Mouse (Mus musculus): ENCODE measurements at regions not wholly inside any gene's neighbourhood (a gene's known extent, or its start where the extent isn't known, plus 50 kb on each side); places are given as distances from the start of the nearest gene placed in this dataset.

GRCm38 (mm10) chr7:72601933-72602332, 295.5 kb upstream of the Mctp2 start:
- Histone ChIP-seq H3K4me3 (ENCODE audit: low read depth, low read length) (no peak overlapping the region), H3K36me3 (ENCODE audit: insufficient read depth) (no peaks in the 10 kb centered on the region), H3K27ac (ENCODE audit: low read depth) (no peak overlapping the region), H3K4me2 (no peak overlapping the region), H3K9me3 (ENCODE audit: low read depth, low read length) (no peaks in the 10 kb centered on the region), H3K9ac (no peak overlapping the region), H3K27me3 (ENCODE audit: insufficient read depth, low read length) (no peaks in the 10 kb centered on the region), H3K4me1 (ENCODE audit: insufficient read depth) (no peaks in the 10 kb centered on the region)
- 89% methylated on average over 8 of the region's 8 CpGs for WGBS
- TF ChIP-seq CTCF (IDR thresholded peaks at IDR 0.05; ENCODE audit: low read depth), result no peak
- DNase-seq, result no peak
- ATAC-seq (ENCODE audit: insufficient read depth), result no peak

DNA sequence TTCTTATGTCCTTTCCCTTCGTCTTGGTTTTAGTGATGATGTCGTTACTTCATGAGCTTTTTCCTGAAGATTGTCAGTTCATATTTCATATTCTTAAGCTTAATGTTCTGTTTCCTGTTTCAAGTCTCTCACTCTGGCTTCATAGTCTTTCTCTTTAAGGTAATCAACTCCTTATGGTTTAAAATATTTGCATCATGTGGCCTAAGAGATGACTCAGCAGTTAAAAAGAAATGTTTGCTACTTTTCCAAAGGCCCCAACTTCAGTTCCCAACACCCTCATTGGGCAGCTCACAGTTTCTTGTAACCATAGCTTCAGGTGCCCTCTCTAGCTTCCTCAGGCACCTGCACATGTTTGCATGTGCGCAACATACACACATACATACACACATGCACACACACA, 303.4 kb upstream of the Mctp2 start:
- Histone ChIP-seq H3K27me3 (ENCODE audit: insufficient read depth, low read length) (no peaks in the 10 kb centered on the region), H3K9ac (no peak overlapping the region), H3K9me3 (ENCODE audit: low read depth, low read length) (no peaks in the 10 kb centered on the region), H3K4me3 (ENCODE audit: low read depth, low read length) (no peak overlapping the region), H3K27ac (ENCODE audit: low read depth) (no peak overlapping the region), H3K4me1 (ENCODE audit: insufficient read depth) (no peaks in the 10 kb centered on the region), H3K4me2 (no peak overlapping the region), H3K36me3 (ENCODE audit: insufficient read depth) (no peaks in the 10 kb centered on the region)
- TF ChIP-seq CTCF (IDR thresholded peaks at IDR 0.05; ENCODE audit: low read depth), result no peak
- WGBS, result 61% methylated on average over 3 of the region's 3 CpGs
- ATAC-seq (ENCODE audit: insufficient read depth) (no peak), DNase-seq (no peak)

DNA sequence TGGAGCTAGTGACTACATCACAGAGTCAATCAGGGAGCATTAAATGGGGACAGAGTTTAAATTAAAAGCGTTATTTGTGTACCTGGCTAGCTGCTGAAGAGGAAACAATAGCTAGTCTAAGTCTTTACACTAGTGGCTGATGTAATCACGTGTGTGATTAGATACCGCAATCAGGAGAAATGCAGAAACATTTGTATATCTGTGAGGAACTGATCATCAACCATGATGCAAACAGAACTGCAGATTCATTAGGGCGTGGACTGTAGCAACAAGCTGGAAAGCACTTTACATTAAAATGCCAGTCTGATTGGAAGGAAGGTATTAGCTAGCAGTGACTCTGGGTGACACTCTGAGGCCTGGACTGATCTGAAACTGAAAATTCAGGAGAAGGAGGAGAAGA, 308.8 kb upstream of the Mctp2 start:
- ATAC-seq (ENCODE audit: insufficient read depth) (no peak), DNase-seq (no peak)
- no peak overlapping the region for H3K9ac ChIP-seq
- WGBS, result 78% methylated on average over 4 of the region's 4 CpGs
- no peak overlapping the region for H3K4me2 ChIP-seq
- H3K27ac ChIP-seq (ENCODE audit: low read depth), result no peak overlapping the region
- H3K36me3 ChIP-seq (ENCODE audit: insufficient read depth), result no peaks in the 10 kb centered on the region
- H3K4me1 ChIP-seq (ENCODE audit: insufficient read depth), result no peaks in the 10 kb centered on the region
- no peaks in the 10 kb centered on the region for H3K9me3 ChIP-seq (ENCODE audit: low read depth, low read length)
- no peak overlapping the region for H3K4me3 ChIP-seq (ENCODE audit: low read depth, low read length)
- TF ChIP-seq CTCF (IDR thresholded peaks at IDR 0.05; ENCODE audit: low read depth), result no peak
- no peaks in the 10 kb centered on the region for H3K27me3 ChIP-seq (ENCODE audit: insufficient read depth, low read length)

DNA sequence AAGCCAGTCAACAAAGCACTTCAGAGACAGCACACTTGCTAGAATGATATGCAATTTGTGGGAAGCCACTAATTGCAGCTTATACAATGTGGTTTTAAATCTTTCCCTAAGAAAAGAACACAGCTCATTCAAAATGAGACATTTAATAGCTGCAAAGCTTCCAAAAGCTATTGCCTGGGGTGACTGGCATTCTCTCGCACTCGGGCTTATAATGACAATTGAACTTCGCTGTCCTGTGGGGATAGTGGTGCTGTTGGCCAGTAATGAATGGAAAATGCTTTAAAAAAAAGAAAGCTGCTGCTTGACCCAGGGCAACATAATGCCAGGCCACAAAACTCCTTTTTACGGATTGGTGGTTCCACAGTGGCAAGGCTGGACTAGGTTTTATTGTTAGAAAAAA, 321.0 kb upstream of the Mctp2 start:
- H3K4me2 ChIP-seq, result no peak overlapping the region
- H3K9me3 ChIP-seq (ENCODE audit: low read depth, low read length), result no peaks in the 10 kb centered on the region; the same call in 1 of the 2 replicates
- 92% methylated on average over 4 of the region's 4 CpGs for WGBS
- no peak overlapping the region for H3K9ac ChIP-seq
- DNase-seq, result no peak
- no peaks in the 10 kb centered on the region for H3K27me3 ChIP-seq (ENCODE audit: insufficient read depth, low read length)
- TF ChIP-seq CTCF (IDR thresholded peaks at IDR 0.05; ENCODE audit: low read depth), result no peak
- H3K4me3 ChIP-seq (ENCODE audit: low read depth, low read length), result no peak overlapping the region
- H3K27ac ChIP-seq (ENCODE audit: low read depth), result no peak overlapping the region
- no peaks in the 10 kb centered on the region for H3K4me1 ChIP-seq (ENCODE audit: insufficient read depth)
- ATAC-seq (ENCODE audit: insufficient read depth), result no peak
- no peaks in the 10 kb centered on the region for H3K36me3 ChIP-seq (ENCODE audit: insufficient read depth)

GRCm38 (mm10) chr7:72639566-72639965, 333.2 kb upstream of the Mctp2 start:
- Histone ChIP-seq H3K9ac (no peak overlapping the region), H3K4me1 (ENCODE audit: insufficient read depth) (no peaks in the 10 kb centered on the region), H3K9me3 (ENCODE audit: low read depth, low read length) (no peaks in the 10 kb centered on the region), H3K4me2 (no peak overlapping the region), H3K27ac (ENCODE audit: low read depth) (no peak overlapping the region), H3K4me3 (ENCODE audit: low read depth, low read length) (no peak overlapping the region), H3K27me3 (ENCODE audit: insufficient read depth, low read length) (no peaks in the 10 kb centered on the region), H3K36me3 (ENCODE audit: insufficient read depth) (no peaks in the 10 kb centered on the region)
- 80% methylated on average over 2 of the region's 2 CpGs for WGBS
- TF ChIP-seq CTCF (IDR thresholded peaks at IDR 0.05; ENCODE audit: low read depth), result no peak
- ATAC-seq (ENCODE audit: insufficient read depth) (no peak), DNase-seq (no peak)

- DNase-seq, result no peak
- H3K27ac ChIP-seq (ENCODE audit: low read depth), result no peak overlapping the region
- TF ChIP-seq CTCF (IDR thresholded peaks at IDR 0.05; ENCODE audit: low read depth), result no peak
- H3K4me2 ChIP-seq, result no peak overlapping the region
- H3K36me3 ChIP-seq (ENCODE audit: insufficient read depth), result no peaks in the 10 kb centered on the region
- H3K9me3 ChIP-seq (ENCODE audit: low read depth, low read length), result no peaks in the 10 kb centered on the region
- H3K4me3 ChIP-seq (ENCODE audit: low read depth, low read length), result no peak overlapping the region
- H3K27me3 ChIP-seq (ENCODE audit: insufficient read depth, low read length), result no peaks in the 10 kb centered on the region
- WGBS, result 68% methylated on average over 6 of the region's 6 CpGs
- no peak overlapping the region for H3K9ac ChIP-seq
- H3K4me1 ChIP-seq (ENCODE audit: insufficient read depth), result no peaks in the 10 kb centered on the region
- ATAC-seq (ENCODE audit: insufficient read depth), result no peak
Measured at GRCm38 (mm10) chr7:72675018-72675417, 368.6 kb upstream of the Mctp2 start.

DNA sequence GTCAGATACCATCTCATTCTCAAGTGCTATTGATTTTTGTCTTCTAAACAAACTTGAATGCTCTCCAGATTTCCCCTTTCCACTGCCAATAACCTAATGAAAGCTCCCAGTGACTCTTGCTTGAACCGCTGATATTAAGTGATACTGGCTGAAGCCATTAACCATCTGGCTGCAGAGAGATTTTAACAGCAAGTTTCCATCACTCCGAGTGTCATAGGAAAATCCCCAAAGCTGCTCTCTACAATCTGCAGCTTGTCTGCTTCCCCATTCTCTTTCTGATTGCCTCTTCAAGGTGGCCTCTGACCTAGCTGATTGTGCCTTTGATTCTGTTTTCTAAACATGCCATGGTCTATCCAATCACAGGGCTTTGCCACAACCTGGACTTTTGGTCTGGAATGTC, 379.4 kb upstream of the Mctp2 start:
- TF ChIP-seq CTCF (IDR thresholded peaks at IDR 0.05; ENCODE audit: low read depth), result no peak
- WGBS, result 16% methylated on average over 2 of the region's 2 CpGs
- no peaks in the 10 kb centered on the region for H3K36me3 ChIP-seq (ENCODE audit: insufficient read depth)
- no peak overlapping the region for H3K27ac ChIP-seq (ENCODE audit: low read depth)
- no peaks in the 10 kb centered on the region for H3K27me3 ChIP-seq (ENCODE audit: insufficient read depth, low read length)
- H3K4me3 ChIP-seq (ENCODE audit: low read depth, low read length), result no peak overlapping the region
- H3K4me1 ChIP-seq (ENCODE audit: insufficient read depth), result peaks cover 5% of the 10 kb centered on the region; the same call in 1 of the 2 replicates
- H3K9me3 ChIP-seq (ENCODE audit: low read depth, low read length), result no peaks in the 10 kb centered on the region
- DNase-seq (peak; percentile 81), ATAC-seq (ENCODE audit: insufficient read depth) (peak; percentile 81)
- H3K4me2 ChIP-seq, result no peak overlapping the region
- H3K9ac ChIP-seq, result no peak overlapping the region

DNA sequence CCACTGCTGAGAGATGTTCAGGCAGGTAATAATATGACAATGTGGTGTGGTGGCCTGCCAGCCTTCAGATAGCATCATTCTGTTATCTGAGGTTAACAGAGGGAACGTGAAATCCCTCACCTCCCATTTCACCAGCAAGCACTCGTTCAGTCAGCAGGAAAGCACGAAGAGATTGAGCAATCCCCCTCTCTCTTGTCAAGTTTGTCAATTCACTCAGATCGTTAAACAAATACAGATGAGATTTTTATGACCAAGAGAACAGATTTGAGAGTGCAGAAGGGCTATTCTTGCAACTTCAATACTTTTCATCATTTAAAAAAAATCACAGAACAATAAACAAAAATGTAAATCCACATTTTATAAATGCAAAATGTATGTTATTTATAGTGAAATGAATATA, 380.9 kb upstream of the Mctp2 start:
- ATAC-seq (ENCODE audit: insufficient read depth) (no peak), DNase-seq (peak; percentile 56)
- peaks cover 5% of the 10 kb centered on the region; the same call in 1 of the 2 replicates for H3K4me1 ChIP-seq (ENCODE audit: insufficient read depth)
- H3K4me2 ChIP-seq, result no peak overlapping the region
- no peak overlapping the region for H3K9ac ChIP-seq
- 12% methylated on average over 4 of the region's 4 CpGs for WGBS
- no peaks in the 10 kb centered on the region for H3K9me3 ChIP-seq (ENCODE audit: low read depth, low read length)
- TF ChIP-seq CTCF (IDR thresholded peaks at IDR 0.05; ENCODE audit: low read depth), result no peak
- H3K27ac ChIP-seq (ENCODE audit: low read depth), result no peak overlapping the region
- no peaks in the 10 kb centered on the region for H3K27me3 ChIP-seq (ENCODE audit: insufficient read depth, low read length)
- H3K4me3 ChIP-seq (ENCODE audit: low read depth, low read length), result no peak overlapping the region
- H3K36me3 ChIP-seq (ENCODE audit: insufficient read depth), result no peaks in the 10 kb centered on the region

All from lung, embryonic 14.5 days (tissue).